Mouse (Mus musculus) midbrain, embryonic 14.5 days (tissue): ENCODE measurements at regions not wholly inside any gene's neighbourhood (a gene's known extent, or its start where the extent isn't known, plus 50 kb on each side); places are given as distances from the start of the nearest gene placed in this dataset.
A peak's percentile ranks its signal among the peaks of the same experiment; 100 is the strongest.

Source experiments
- ATAC-seq: fragments of 200-750 bp; cut with Nextera tagmentation; 2 replicates; pipeline ENCODE4 v1.8.0; 2017; ENCODE audit warnings: moderate number of reproducible peaks, moderate library complexity; ENCODE audit not compliant: low FRiP score, low TSS enrichment
- DNase-seq: peaks from one replicate; pipeline ENCODE4 v3.0.0-alpha.2; 2015
- H3K27ac ChIP-seq: fragments of 300-500 bp; sonication (generic); replicated peaks from 2 replicates; pipeline ENCODE4 v1.5.1; 2014; ENCODE audit warnings: mild to moderate bottlenecking, low read depth, low read length, moderate library complexity
- H3K27me3 ChIP-seq: fragments of 300-500 bp; sonication (generic); 2 replicates; pipeline ENCODE4 v1.6.1; 2014; ENCODE audit warnings: low read length, control low read depth, mixed read lengths; ENCODE audit not compliant: control insufficient read depth, insufficient read depth
- H3K36me3 ChIP-seq: fragments of 300-500 bp; sonication (generic); 2 replicates; pipeline ENCODE4 v1.6.1; 2014; ENCODE audit warnings: low read length, control low read depth; ENCODE audit not compliant: control insufficient read depth, insufficient read depth
- H3K4me1 ChIP-seq: fragments of 300-500 bp; sonication (generic); 2 replicates; pipeline ENCODE4 v1.6.1; 2014; ENCODE audit warnings: mild to moderate bottlenecking, antibody characterized with exemption, low read length, control low read depth; ENCODE audit not compliant: control insufficient read depth, insufficient read depth
- H3K4me2 ChIP-seq: fragments of 300-500 bp; sonication (generic); 2 replicates; pipeline ENCODE4 v1.6.1; 2014; ENCODE audit warnings: mild to moderate bottlenecking, low read length, moderate library complexity
- H3K4me3 ChIP-seq: fragments of 300-500 bp; sonication (generic); replicated peaks from 2 replicates; pipeline ENCODE4 v1.5.1; 2014; ENCODE audit warnings: low read depth, low read length
- H3K9ac ChIP-seq: fragments of 300-500 bp; sonication (generic); replicated peaks from 2 replicates; pipeline ENCODE4 v1.6.1; 2014; ENCODE audit warnings: mild to moderate bottlenecking, low read length, moderate library complexity
- H3K9me3 ChIP-seq: fragments of 300-500 bp; sonication (generic); 2 replicates; pipeline ENCODE4 v1.6.1; 2016; ENCODE audit warnings: low read length, control low read depth, mixed read lengths; ENCODE audit not compliant: control insufficient read depth
- WGBS: fragments of 180-500 bp; shearing (Covaris S2); extraction: QIAGEN DNeasy Blood & Tissue Kit; methylation state at CpG from one replicate; pipeline ENCODE4 v1.1.7; 2014; 5-methylcytosine and 5-hydroxymethylcytosine counted together

DNA sequence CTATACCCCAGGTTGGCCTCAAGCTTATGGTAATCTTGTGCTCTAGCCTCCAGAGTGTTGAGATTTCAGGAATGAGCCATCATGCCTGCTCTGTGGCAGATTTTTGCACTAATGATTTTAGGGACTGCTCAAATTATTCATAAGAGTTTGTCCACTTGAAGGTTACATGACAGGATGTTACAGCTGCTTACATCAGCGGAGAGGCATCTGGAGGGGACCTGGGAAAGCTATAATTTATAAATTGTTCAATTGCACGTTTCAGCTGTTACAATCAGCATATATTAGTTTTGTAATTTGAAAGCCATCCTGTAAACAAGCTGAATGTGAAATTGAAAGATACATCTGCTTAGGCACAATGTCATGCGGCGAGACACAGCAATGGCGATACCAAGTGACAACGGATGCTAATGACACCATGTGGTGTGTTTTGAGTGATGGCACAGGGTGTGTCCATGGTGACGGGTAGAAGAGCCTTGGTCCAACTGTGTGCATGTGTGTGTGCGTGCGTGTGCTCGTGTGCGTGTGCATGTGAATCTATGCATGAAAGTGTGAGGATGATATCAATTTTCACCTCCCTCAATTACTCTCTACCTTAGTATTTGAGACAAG lies 96.6 kb upstream of the Gjb5 start:
- Histone ChIP-seq H3K9ac (no peak overlapping the region), H3K27ac (no peak overlapping the region), H3K9me3 (no peaks in the 10 kb centered on the region; the same call in 1 of the 2 replicates), H3K4me1 (no peaks in the 10 kb centered on the region), H3K36me3 (no peaks in the 10 kb centered on the region), H3K27me3 (no peaks in the 10 kb centered on the region), H3K4me3 (no peak overlapping the region), H3K4me2 (no peak overlapping the region)
- DNase-seq, result no peak
- WGBS, result 93% methylated on average over 11 of the region's 11 CpGs
- no peak for ATAC-seq

DNA sequence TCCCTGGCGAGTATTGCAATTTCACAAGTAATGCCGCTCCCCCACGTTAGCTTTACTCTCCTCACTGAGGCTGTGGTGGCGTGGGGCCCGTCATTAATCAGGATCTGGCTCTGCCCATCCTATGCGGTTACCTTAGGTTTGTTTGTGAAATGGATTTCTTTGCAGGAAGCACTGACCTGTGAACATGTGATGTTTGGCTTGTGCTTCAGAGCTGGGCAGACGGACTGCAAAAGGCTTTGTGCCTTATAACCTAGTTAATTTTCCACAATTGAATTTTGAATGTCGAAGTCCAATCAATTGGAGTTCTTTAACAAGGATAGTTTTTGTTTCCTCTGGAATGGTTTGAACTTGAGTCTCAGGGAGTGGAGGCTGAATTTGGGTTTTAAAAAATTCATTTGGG lies 94.1 kb upstream of the Gjb5 start:
- Histone ChIP-seq H3K9ac (no peak overlapping the region), H3K36me3 (no peaks in the 10 kb centered on the region), H3K9me3 (no peaks in the 10 kb centered on the region; the same call in 1 of the 2 replicates), H3K27me3 (no peaks in the 10 kb centered on the region), H3K4me3 (no peak overlapping the region), H3K4me2 (no peak overlapping the region), H3K27ac (no peak overlapping the region), H3K4me1 (no peaks in the 10 kb centered on the region)
- no peak for ATAC-seq
- WGBS, result 78% methylated on average over 8 of the region's 8 CpGs
- no peak for DNase-seq

DNA sequence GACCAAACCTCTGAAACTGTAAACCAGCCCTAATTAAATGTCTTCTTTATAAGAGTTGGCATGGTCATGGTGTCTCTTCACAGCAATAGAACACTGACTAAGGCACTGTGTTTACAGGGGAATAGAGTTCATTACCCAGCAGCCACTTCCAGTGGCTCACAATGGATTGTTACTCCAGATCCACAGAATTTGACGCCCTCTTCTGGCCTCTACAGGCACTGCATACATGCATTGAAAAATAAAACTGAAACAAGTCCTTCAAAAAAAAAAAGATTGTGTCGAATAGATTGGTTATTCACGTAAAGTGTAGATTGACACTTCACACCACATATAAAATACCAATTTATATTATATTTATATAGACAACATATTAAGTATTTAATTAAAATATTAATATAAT lies 87.3 kb upstream of the Gjb5 start:
- no peak for ATAC-seq
- no peak overlapping the region for H3K4me3 ChIP-seq
- WGBS, result 73% methylated on average over 3 of the region's 3 CpGs

DNA sequence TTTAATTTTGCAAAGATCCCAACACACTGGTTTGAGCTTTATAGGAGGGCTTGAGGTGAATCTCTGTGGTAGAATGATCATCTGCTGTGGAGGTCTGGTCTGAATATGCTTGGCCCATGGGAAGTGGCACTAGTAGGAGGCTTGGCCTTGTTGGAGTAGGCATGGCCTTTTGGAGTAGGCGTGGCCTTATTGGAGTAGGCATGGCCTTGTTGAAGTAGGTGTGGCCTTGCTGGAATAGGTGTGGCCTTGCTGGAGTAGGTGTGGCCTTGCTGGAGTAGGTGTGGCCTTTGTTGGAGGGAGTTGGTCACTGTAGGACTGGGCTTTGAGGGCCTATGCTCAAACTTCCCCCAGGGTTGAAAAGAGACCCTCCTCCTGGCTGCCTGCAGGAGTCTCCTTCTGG lies 86.1 kb upstream of the Gjb5 start:
- Histone ChIP-seq H3K4me3 (no peak overlapping the region), H3K27me3 (no peaks in the 10 kb centered on the region), H3K4me2 (no peak overlapping the region), H3K36me3 (no peaks in the 10 kb centered on the region), H3K4me1 (no peaks in the 10 kb centered on the region; the same call in 1 of the 2 replicates), H3K9ac (no peak overlapping the region), H3K27ac (no peak overlapping the region), H3K9me3 (no peaks in the 10 kb centered on the region)
- ATAC-seq (no peak), DNase-seq (no peak)
- WGBS, result 100% methylated on average over 1 of the region's 1 CpGs

More for the DNA sequence above, 87.3 kb upstream of the Gjb5 start:
- Histone ChIP-seq H3K27ac (no peak overlapping the region), H3K9ac (no peak overlapping the region), H3K4me1 (no peaks in the 10 kb centered on the region; the same call in 1 of the 2 replicates), H3K36me3 (no peaks in the 10 kb centered on the region), H3K4me2 (no peak overlapping the region), H3K27me3 (no peaks in the 10 kb centered on the region), H3K9me3 (no peaks in the 10 kb centered on the region)
- no peak for DNase-seq

DNA sequence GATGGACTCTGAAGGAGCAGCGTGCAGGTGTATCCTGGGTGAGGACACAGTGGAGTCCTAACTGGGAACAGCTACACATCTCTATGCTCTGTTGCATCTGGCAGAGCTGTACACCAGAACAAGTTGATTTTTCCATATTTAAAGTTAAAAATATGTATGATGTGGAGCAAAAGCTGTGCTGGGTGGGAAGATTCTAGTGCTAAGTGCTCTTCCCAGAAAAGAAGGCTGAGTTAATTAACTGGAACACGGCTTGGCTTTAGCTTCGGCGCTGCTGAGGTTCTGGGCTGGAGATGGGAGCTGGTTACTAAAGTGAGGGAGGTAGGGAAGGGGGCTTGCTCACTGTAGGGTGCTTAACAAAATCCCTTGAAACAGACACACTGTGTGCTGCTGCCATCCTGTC lies 84.0 kb upstream of the Gjb5 start:
- no peak for ATAC-seq
- H3K4me2 ChIP-seq, result no peak overlapping the region

GRCm38 (mm10) chr4:127440602-127441001 lies 82.6 kb upstream of the Gjb5 start:
- H3K27me3 ChIP-seq, result no peaks in the 10 kb centered on the region
- 82% methylated on average over 7 of the region's 7 CpGs for WGBS
- no peak overlapping the region for H3K27ac ChIP-seq
- DNase-seq, result no peak
- H3K9ac ChIP-seq, result no peak overlapping the region
- H3K4me3 ChIP-seq, result no peak overlapping the region
- no peaks in the 10 kb centered on the region for H3K36me3 ChIP-seq
- H3K4me2 ChIP-seq, result no peak overlapping the region
- no peaks in the 10 kb centered on the region for H3K9me3 ChIP-seq
- ATAC-seq, result no peak
- H3K4me1 ChIP-seq, result no peaks in the 10 kb centered on the region; the same call in 1 of the 2 replicates

More for the DNA sequence above, 84.0 kb upstream of the Gjb5 start:
- DNase-seq, result no peak
- Histone ChIP-seq H3K9me3 (no peaks in the 10 kb centered on the region), H3K36me3 (no peaks in the 10 kb centered on the region), H3K4me1 (no peaks in the 10 kb centered on the region; the same call in 1 of the 2 replicates), H3K9ac (no peak overlapping the region), H3K27ac (no peak overlapping the region), H3K27me3 (no peaks in the 10 kb centered on the region), H3K4me3 (no peak overlapping the region)
- WGBS, result 77% methylated on average over 4 of the region's 4 CpGs

- Histone ChIP-seq H3K9ac (no peak overlapping the region), H3K27ac (no peak overlapping the region), H3K27me3 (no peaks in the 10 kb centered on the region), H3K4me1 (no peaks in the 10 kb centered on the region), H3K36me3 (no peaks in the 10 kb centered on the region), H3K9me3 (no peaks in the 10 kb centered on the region), H3K4me2 (no peak overlapping the region), H3K4me3 (no peak overlapping the region)
- DNase-seq, result peak; percentile 76
- WGBS, result 32% methylated on average over 8 of the region's 8 CpGs
- ATAC-seq, result no peak
Measured at GRCm38 (mm10) chr4:127435076-127435475, 77.1 kb upstream of the Gjb5 start.

DNA sequence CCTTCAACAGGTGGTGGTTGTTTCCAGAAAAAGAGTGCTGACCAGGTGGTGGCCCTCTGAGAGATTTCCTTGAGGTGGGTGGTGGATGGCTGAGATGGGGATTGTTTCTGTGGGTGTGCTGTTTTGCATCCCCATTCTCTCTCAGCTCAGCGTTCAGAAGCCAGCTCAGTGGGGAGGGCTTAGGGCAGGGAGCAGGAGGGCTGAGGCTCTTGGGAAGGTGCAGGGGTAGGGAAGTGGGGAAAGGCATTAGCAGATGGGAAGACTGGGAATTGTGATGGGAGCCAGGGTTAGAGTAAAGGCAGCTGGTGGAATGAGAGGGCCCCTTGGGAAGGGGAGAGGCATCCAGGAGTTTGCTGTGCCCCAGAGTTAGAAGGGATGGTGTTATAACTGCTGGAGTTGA lies 72.3 kb upstream of the Gjb5 start:
- Histone ChIP-seq H3K4me3 (no peak overlapping the region), H3K36me3 (no peaks in the 10 kb centered on the region), H3K27me3 (no peaks in the 10 kb centered on the region), H3K9ac (no peak overlapping the region), H3K4me1 (no peaks in the 10 kb centered on the region), H3K27ac (no peak overlapping the region), H3K4me2 (no peak overlapping the region), H3K9me3 (no peaks in the 10 kb centered on the region)
- no peak for ATAC-seq
- 0% methylated on average over 1 of the region's 1 CpGs for WGBS
- no peak for DNase-seq

DNA sequence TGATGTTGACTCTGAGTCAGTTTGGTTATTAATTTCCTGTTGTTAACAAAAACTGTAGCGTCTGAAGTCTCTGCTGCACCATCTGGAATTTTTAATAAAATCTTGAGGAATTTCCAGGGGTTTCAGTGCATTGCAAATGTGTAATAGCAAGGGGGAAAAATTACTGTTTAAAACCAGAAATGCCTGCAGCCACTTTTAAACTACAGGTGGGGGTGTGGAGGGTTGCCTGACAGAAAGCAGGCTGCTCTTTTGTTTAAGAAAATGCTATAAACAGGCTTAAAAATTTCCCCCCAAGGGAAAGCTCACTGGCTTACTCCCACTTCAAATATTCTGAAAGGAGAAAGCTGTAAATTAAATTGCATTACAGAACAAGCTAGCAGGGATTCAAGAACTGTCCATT lies 71.8 kb upstream of the Gjb5 start:
- H3K27me3 ChIP-seq, result no peaks in the 10 kb centered on the region
- H3K4me1 ChIP-seq, result no peaks in the 10 kb centered on the region
- no peaks in the 10 kb centered on the region for H3K9me3 ChIP-seq
- H3K4me2 ChIP-seq, result no peak overlapping the region
- no peaks in the 10 kb centered on the region for H3K36me3 ChIP-seq
- DNase-seq (no peak), ATAC-seq (no peak)
- H3K27ac ChIP-seq, result no peak overlapping the region
- no peak overlapping the region for H3K9ac ChIP-seq
- no peak overlapping the region for H3K4me3 ChIP-seq
- WGBS, result 69% methylated on average over 1 of the region's 1 CpGs
